Mouse (Mus musculus) gastrocnemius, adult 8-10 months (tissue): ENCODE results near the gene Brd3. TPM values are rescaled to one million over a fixed set of nuclear protein-coding genes. Genes with fewer than 3 reads are reported as not detected.

Experiments used
- DNase-seq, 2 experiments: peaks; one replicate each; pipeline ENCODE4 v3.0.0; 2022; ENCODE audit warnings: low spot score in 2 of 2
- microRNA-seq: library from miRNA; unstranded; fragments of <30 nt; microRNA quantifications from one replicate; pipeline ENCODE4 v1.2.0, GENCODE M21; 2022
- total RNA-seq, 4 experiments: library from RNA; stranded (reverse); gene quantifications; 2 replicates each; pipeline ENCODE4 v1.2.4; 2022

Brd3 gene
- total RNA-seq, 4 experiments from 2014 or later: 19.4 to 29.0 (median 24.9) TPM

DNA sequence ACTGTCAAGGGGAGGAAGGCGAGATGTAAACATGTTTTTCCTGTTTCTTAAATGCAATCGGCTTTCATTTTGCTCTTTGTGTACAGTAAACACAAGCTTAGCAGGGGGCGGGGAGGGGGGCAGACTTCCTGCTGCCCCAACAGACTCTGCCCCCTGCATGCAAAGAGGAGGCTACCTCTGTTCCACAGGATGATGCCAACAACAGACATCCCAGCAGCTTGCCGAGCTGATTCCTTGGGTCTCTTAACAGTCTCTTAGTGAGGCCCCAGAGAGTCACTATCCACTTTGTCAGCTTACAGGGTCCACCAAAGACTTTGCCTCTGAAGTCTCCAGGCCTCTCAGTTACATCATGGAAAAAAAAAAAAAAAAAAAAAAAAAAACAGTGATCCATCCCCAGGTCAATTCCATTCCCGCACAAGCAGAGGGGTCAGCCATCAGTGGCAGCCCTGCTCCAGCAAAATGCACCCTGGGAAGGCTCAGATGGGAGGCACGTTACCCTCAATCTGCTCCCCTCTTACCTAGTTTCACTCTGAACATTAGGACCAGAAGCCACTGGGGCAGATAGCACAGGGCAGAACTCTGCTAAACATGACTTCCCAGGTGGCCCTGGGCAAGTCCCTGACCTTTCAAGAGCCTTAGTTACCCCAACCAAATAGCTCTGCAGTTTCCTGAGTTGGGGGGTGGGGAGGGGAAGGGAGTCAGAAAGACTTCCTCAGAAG is 102.9 kb downstream of the Brd3 start:
- no peak for DNase-seq

DNA sequence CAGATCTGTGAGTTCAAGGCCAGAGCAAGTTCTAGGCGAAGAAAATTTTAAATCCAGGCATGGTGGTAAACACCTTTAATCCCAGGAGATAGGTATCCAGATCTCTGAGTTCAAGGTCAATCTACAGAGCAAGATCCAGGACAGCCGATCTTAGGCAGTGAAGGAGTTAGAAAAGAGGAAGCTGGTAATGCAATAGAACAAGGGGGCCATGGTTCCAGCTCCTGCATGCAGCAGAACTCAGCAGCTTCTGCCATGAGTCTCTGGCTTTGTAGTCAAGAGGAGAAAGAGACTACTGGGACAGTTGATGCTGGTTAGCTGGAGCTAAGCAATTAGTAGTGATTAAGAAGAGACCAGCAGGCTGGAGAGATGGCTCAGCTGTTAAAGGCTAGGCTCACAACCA is 105.9 kb downstream of the Brd3 start:
- no peak for DNase-seq

DNA sequence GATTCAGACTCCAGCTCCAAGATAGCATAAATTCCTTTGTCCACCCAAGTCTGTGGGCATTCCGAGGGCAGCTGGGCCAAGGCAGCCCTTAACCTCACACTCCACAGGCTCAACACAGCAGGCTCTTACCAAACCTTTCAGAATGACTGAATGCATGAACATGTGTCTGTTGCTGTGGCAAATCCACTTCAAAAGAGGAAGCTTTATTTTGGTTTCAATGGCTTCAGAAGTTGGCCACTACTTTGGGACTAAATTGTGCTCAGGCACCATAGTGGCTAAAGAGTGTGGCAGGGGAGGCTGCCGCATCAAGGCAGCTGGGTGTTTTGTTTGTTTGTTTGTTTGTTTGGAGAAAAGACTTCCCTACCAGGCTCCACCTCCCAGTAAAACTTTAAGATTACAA is 107.4 kb downstream of the Brd3 start:
- no peak for DNase-seq

DNA sequence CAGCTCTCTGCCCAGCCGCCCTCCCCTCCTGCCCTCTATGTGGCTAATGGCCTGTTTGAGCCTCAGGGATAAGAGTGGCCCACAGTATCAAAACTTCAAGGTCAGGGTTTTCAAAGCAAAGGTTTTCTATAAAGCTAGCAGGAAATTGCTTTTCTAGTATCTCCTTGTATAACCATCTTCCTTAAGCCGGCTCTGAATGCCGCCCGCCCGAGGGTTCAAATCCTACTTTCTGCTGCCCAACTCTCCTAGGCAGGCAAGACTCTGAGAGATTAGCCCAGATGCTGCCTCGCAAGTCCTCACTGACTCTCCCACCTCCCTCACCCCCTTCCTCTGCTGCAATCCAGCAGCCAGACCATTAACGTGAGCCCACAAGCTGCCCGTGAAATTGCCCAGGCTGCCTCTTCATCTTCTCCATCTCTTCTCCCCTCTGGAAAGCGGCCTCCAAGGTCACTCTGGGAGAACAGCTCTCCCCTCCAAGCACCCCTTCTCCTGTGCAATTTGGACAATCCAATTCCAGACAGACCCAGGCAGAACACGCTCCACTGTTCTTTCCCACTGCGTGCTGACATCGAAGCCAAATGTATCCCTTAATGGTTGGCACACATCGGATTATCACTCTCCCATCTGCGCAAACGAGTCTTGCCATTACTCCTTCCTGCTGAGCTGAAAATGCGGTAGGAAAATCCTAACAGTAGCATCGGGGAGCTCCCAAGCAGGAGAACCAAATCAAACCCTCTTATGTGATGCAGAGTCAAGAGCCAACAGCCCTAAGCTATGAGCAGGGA is 110.6 kb downstream of the Brd3 start:
- DNase-seq: no peak

Small RNA genes within 50 kb of the gene (microRNA-seq; reads per million reads assigned to microRNA genes)
- gene Gm24049 (not detected), gene Mir7578 (not detected)

Other genes starting within 250 kb of the Brd3 start
- 1 to 10 TPM; 2.0 to 2.2 (median 2.0) TPM for gene Vav2, start 80.6 kb downstream of the Brd3 start, total RNA-seq
- gene Brd3os, start 65.3 kb downstream of the Brd3 start, total RNA-seq: 1 to 10 TPM in 1 of 4 experiments, under 1 TPM in 3; 0.70 to 1.2 (median 0.82) TPM
- gene Wdr5, start 7.5 kb upstream of the Brd3 start, total RNA-seq: 10 to 100 TPM; 15.4 to 19.7 (median 17.1) TPM
- 100 to 1,000 TPM; 127 to 155 (median 141) TPM for gene Rxra, start 168.8 kb upstream of the Brd3 start, total RNA-seq